Comparison of ENCODE assay signal across 23 mouse cellular contexts in the genomic region with DNA sequence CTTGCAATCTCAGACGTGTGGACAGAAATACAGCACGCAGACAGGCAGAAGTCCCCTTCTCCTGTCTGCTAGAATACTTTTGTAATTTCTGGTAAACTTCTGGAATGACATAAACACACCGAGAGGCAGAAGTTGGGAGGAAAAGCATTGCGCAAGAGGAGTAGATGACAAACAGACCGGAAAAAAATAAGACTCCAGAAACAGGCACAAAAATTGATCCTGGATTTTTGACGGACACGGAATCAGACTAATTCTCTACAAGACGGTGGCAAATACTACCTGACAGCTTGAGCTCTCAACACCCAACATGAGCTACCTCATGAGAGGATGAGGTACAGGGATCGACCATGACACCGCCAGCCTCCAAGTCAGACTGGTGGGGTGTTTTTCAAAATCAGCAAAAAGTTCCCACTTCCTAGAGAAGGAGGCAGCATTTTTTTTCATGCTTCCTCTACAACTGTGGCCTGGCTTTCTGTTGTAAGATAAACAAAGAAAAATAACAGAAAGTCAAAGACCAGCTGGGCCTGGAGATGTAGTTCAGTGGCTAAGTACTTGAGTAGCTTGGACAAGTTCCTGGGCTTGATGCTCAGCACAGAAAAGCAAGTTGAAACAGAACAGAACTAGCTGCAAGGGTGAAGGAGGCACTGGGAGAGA. TPM values are rescaled to one million over a fixed set of nuclear protein-coding genes. Genes with fewer than 3 reads are reported as not detected.
DNase-seq lines count a peak whose midpoint lies in the region; ATAC-seq and TF ChIP-seq lines count a peak whose summit lies in the region.
"Had no signal": no experiment of that assay in that cellular context is flagged by ENCODE, and none has a peak within 500 bp of the region (broad histone marks: within the 10 kb centered on the region; RNA-seq: fewer than 3 reads in every experiment).

No protein-coding gene starts in this region.

- H3K9ac ChIP-seq in intestine, embryonic 14.5 days (ENCODE audit: low read length): no peak overlapping the region
- no peak overlapping the region for H3K9ac ChIP-seq in intestine, postnatal 0 days (ENCODE audit: low read depth, low read length)
- no peak overlapping the region for H3K9ac ChIP-seq in lung, embryonic 15.5 days
- H3K9ac ChIP-seq: stomach, embryonic 15.5 days had no signal

- peak overlapping the region; percentile 45; the same call in 1 of the 2 replicates for H3K27ac ChIP-seq in intestine, embryonic 14.5 days (ENCODE audit: low read depth)
- H3K27ac ChIP-seq in intestine, postnatal 0 days (ENCODE audit: low read depth, low read length): no peak overlapping the region
- 0 out of 2 replicates have a peak overlapping the region, but pooled peaks have one; percentile 15 for H3K27ac ChIP-seq in lung, embryonic 15.5 days
- peak overlapping the region; percentile 74 for H3K27ac ChIP-seq in macrophage
- H3K27ac ChIP-seq: forebrain, embryonic 10.5 days; hindbrain, embryonic 10.5 days; midbrain, embryonic 10.5 days; stomach, embryonic 15.5 days had no signal

- peak; percentile 57 for DNase-seq in gastrocnemius, adult 18-20 months (ENCODE audit: low spot score)
- DNase-seq in gastrocnemius, adult 8-10 months (ENCODE audit: low spot score in 2 of 2): no peak
- DNase-seq in intestine, embryonic 14.5 days (ENCODE audit: low spot score): no peak
- no peak for DNase-seq in lung, postnatal 14 days
- no peak for DNase-seq in frontal cortex, postnatal 25 days (ENCODE audit: low spot score in 2 of 2)
- DNase-seq: cerebellum, adult 18-20 months; cerebellum, postnatal 14 days; kidney, adult 18-20 months; kidney, postnatal 4 days; lung, postnatal 4 days; right cerebral cortex, adult 18-20 months; right cerebral cortex, postnatal 4 days; thymus, postnatal 36 days had no signal

- H3K4me2 ChIP-seq in intestine, embryonic 14.5 days (ENCODE audit: low read length): no peak overlapping the region
- no peak overlapping the region for H3K4me2 ChIP-seq in intestine, postnatal 0 days (replicated peaks; ENCODE audit: low read depth)
- H3K4me2 ChIP-seq in lung, embryonic 15.5 days: no peak overlapping the region
- H3K4me2 ChIP-seq: stomach, embryonic 15.5 days had no signal

- no peak for TF ChIP-seq CTCF in intestine, postnatal 0 days (IDR thresholded peaks at IDR 0.05; ENCODE audit: low read depth)

- H3K4me1 ChIP-seq in intestine, embryonic 14.5 days (replicated peaks; ENCODE audit: control insufficient read depth, insufficient read depth, low read length): no peaks in the 10 kb centered on the region; the same call in 1 of the 2 replicates
- H3K4me1 ChIP-seq in intestine, postnatal 0 days (replicated peaks; ENCODE audit: control insufficient read depth, insufficient read depth, low read length): no peaks in the 10 kb centered on the region; the same call in 1 of the 2 replicates
- peaks cover 12% of the 10 kb centered on the region; the same call in 1 of the 2 replicates for H3K4me1 ChIP-seq in lung, embryonic 15.5 days
- H3K4me1 ChIP-seq: forebrain, embryonic 10.5 days; hindbrain, embryonic 10.5 days; stomach, embryonic 15.5 days had no signal

- H3K36me3 ChIP-seq in intestine, embryonic 14.5 days (ENCODE audit: control insufficient read depth, insufficient read depth, low read length): peaks cover 4% of the 10 kb centered on the region; the same call in 1 of the 2 replicates
- H3K36me3 ChIP-seq in intestine, postnatal 0 days (ENCODE audit: control insufficient read depth, insufficient read depth): peaks cover 16% of the 10 kb centered on the region
- peaks cover 35% of the 10 kb centered on the region for H3K36me3 ChIP-seq in lung, embryonic 15.5 days
- H3K36me3 ChIP-seq in macrophage (ENCODE audit: inconsistent target): peaks cover 39% of the 10 kb centered on the region

- H3K79me2 ChIP-seq in macrophage (ENCODE audit: inconsistent target): peaks cover 31% of the 10 kb centered on the region; the same call in 1 of the 2 replicates

- ATAC-seq in intestine, embryonic 14.5 days (replicated peaks; ENCODE audit: low FRiP score, low TSS enrichment, low read depth): no peak
- ATAC-seq in intestine, postnatal 0 days: no peak
- no peak for ATAC-seq in lung, embryonic 15.5 days (ENCODE audit: borderline replicate concordance, extremely low read depth, low FRiP score, low TSS enrichment)
- ATAC-seq: forebrain, embryonic 16.5 days; hindbrain, embryonic 16.5 days; midbrain, embryonic 16.5 days had no signal

- H3K9me3 ChIP-seq in intestine, embryonic 14.5 days (ENCODE audit: control insufficient read depth, low read length): no peaks in the 10 kb centered on the region
- H3K9me3 ChIP-seq in intestine, postnatal 0 days (ENCODE audit: control insufficient read depth): no peaks in the 10 kb centered on the region
- no peaks in the 10 kb centered on the region for H3K9me3 ChIP-seq in lung, embryonic 15.5 days
- H3K9me3 ChIP-seq: stomach, embryonic 15.5 days had no signal

- H3K4me3 ChIP-seq in intestine, embryonic 14.5 days (ENCODE audit: low read depth, low read length): no peak overlapping the region
- H3K4me3 ChIP-seq in intestine, postnatal 0 days (ENCODE audit: low read depth, low read length): no peak overlapping the region
- H3K4me3 ChIP-seq in lung, embryonic 15.5 days: no peak overlapping the region
- H3K4me3 ChIP-seq in macrophage (ENCODE audit: inconsistent target): no peak overlapping the region
- H3K4me3 ChIP-seq: forebrain, embryonic 10.5 days; hindbrain, embryonic 10.5 days; midbrain, embryonic 10.5 days; stomach, embryonic 15.5 days had no signal

- 79% methylated on average over 10 of the region's 10 CpGs for WGBS in intestine, embryonic 14.5 days
- WGBS in intestine, postnatal 0 days: 73% methylated on average over 10 of the region's 10 CpGs
- 72% methylated on average over 10 of the region's 10 CpGs for WGBS in lung, embryonic 15.5 days
- 52% methylated on average over 10 of the region's 10 CpGs for WGBS in macrophage (ENCODE audit: missing documents)

- no peaks in the 10 kb centered on the region for H3K27me3 ChIP-seq in intestine, embryonic 14.5 days (replicated peaks; ENCODE audit: control insufficient read depth, insufficient read depth, low read length)
- H3K27me3 ChIP-seq in intestine, postnatal 0 days (replicated peaks; ENCODE audit: control insufficient read depth, insufficient read depth, low read length): no peaks in the 10 kb centered on the region
- no peaks in the 10 kb centered on the region for H3K27me3 ChIP-seq in lung, embryonic 15.5 days
- H3K27me3 ChIP-seq: stomach, embryonic 15.5 days had no signal

RNA-seq across cellular contexts. Expression of gene Abca1, which starts 34.7 kb away (rescaled TPM):
- total RNA-seq in gastrocnemius, adult 18-20 months (2021): 1 to 10 TPM; 7.1 to 7.4 TPM
- total RNA-seq in gastrocnemius, adult 8-10 months (2022): 1 to 10 TPM; 5.0 to 7.6 (median 7.4) TPM
- 4.4 and 5.1 TPM in 2 replicates for polyA plus RNA-seq in intestine, embryonic 14.5 days (2014; fragmentation: Nextera tagmentation; extraction: Ambion mirVana)
- 1.4 and 1.5 TPM in 2 replicates for polyA plus RNA-seq in intestine, postnatal 0 days (2015; fragmentation: Nextera tagmentation; extraction: Ambion mirVana)
- polyA plus RNA-seq in lung, embryonic 15.5 days (2015; fragmentation: Nextera tagmentation; extraction: Ambion mirVana): 9.1 and 9.3 TPM in 2 replicates
- total RNA-seq in macrophage (2018; cell fraction: chromatin; rRNA removed): 1,000 to 10,000 TPM in 8 of 26 experiments, 100 to 1,000 TPM in 18; 205 to 2,656 (median 727) TPM
- 100 to 1,000 TPM; 160 to 731 (median 322) TPM for total RNA-seq in macrophage (2018; cell fraction: cytosol; rRNA removed)
- total RNA-seq in macrophage (2018; cell fraction: nucleus; rRNA removed): 1,000 to 10,000 TPM in 2 of 26 experiments, 100 to 1,000 TPM in 24; 291 to 1,224 (median 585) TPM
- 100 to 236 TPM (median 160 TPM) in 3 replicates for polyA plus RNA-seq in macrophage (2018)
